Mouse (Mus musculus) embryo, embryonic 11 days (tissue): ENCODE measurements around the gene Zbtb17.
A peak's percentile ranks its signal among the peaks of the same experiment; 100 is the strongest.

Source experiments
- DNase-seq: peaks from one replicate; pipeline ENCODE4 v3.0.0-alpha.2; 2015

Zbtb17 gene

DNA sequence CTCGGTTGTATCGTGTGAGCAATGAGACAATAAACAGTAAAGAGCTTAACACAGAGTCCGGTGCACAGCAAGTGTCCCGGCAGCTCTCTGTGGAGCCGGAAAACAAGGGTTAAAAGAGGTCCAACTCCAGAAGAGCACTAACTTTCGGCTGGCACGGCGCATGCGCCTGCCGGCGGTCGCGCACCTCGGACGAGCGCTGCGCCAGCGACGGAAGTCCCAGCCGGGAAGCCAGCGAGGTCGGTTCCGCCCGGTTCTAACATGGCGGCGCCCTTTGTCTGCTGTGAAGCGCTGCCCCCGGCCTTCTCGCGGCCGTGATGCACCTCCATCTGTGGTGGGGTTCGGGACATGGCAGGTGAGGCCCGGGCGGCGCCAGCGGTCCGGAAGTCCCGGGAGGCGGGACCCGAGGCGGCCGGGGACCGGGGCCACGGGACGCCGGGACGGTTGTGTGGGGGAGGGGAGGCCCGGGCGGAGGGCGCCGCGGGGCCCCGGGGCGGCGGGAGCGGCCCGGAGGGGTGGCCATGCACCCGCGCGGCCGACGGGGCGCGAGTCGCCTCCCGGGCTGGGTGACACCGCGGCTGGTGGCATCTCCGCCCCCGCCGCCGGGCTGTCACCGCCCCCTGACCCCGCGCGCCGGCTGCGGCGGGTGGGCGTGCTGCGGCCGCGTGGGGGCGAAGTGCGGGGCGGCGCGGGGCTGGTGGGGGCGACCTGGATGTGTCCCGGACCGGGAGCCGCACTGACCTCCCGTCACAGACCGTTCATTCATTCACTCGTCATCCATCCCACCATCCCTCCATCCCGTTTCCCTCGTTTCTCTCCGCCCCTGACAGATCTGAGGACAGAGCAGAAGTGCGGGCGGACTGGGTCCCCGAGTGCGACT is at the start of gene Zbtb17:
Gene Zbtb17 (plus strand): TSS at position 204 of the 877 bp plus-strand sequence.
- DNase-seq: peak; percentile 95

DNA sequence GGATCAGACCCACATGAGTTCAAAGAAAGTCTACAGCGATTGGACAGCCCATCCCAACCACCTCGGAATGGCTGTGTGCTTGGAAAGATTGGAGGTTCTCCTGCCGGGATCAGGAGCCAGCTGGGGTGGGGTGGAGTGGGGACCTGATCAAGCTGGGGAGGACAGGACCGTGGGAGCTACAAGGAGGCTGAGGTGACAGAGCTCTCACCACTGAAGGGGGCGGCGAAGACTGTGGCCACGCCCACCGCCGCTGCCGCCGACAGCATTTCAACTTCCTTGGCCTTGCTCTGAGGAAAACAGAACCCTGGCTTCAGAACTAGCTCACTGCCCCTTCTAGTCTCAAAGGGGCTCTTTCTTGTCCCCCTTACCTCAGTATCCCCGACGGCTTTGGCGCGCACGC is 49.7 kb upstream of the Zbtb17 start:
- peak; percentile 42 for DNase-seq

DNA sequence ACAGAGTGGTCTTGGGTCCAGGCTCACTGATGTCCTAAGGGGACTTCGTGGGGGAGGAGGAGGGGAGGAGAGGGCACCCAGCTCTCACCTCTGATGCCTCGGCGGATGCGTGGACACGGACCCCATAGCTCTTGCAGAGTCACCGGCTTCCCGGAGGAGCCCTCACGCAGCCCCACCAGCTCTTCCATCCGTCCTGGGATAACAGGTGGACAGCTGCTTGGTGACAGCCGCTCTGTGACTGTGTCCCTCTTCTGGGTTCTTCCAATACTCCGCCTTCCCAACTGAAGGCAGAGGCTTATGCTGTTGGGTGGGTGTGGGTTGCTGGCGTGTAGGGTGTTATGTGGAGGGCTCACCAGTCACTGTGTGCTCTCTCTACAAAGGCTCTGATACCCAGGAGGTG is 46.6 kb upstream of the Zbtb17 start:
- DNase-seq: no peak

- DNase-seq: no peak
These were observed 45.9 kb upstream of the Zbtb17 start, which contains the start of gene Clcnka for GRCm38 (mm10) chr4:141398545-141398944. Gene Clcnka, minus strand, starts transcription at chr4:141398724.

DNA sequence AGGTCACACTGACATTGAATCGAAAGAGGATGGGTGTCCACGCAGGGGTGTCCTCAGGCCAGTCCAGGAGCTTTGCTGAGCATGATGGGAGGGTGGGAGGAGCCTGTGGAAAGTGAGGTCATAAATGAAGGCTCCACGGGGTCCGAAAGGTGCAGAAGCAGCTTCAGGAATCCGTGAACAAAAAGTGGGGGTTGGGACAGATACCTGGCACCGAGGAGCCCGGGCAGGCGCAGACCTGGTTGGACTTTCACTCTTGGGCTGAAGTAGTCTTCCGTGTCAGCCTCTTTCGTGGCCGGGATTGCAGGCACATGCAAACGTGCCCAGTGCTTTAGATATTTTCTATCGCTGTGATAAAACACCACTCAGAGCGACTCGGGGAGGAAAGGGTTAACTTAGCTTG is 44.3 kb upstream of the Zbtb17 start:
- no peak for DNase-seq

- DNase-seq: peak; percentile 81
These were observed 39.7 kb upstream of the Zbtb17 start for GRCm38 (mm10) chr4:141404518-141405313.

GRCm38 (mm10) chr4:141405314-141405622 is 39.2 kb upstream of the Zbtb17 start:
- no peak for DNase-seq

DNA sequence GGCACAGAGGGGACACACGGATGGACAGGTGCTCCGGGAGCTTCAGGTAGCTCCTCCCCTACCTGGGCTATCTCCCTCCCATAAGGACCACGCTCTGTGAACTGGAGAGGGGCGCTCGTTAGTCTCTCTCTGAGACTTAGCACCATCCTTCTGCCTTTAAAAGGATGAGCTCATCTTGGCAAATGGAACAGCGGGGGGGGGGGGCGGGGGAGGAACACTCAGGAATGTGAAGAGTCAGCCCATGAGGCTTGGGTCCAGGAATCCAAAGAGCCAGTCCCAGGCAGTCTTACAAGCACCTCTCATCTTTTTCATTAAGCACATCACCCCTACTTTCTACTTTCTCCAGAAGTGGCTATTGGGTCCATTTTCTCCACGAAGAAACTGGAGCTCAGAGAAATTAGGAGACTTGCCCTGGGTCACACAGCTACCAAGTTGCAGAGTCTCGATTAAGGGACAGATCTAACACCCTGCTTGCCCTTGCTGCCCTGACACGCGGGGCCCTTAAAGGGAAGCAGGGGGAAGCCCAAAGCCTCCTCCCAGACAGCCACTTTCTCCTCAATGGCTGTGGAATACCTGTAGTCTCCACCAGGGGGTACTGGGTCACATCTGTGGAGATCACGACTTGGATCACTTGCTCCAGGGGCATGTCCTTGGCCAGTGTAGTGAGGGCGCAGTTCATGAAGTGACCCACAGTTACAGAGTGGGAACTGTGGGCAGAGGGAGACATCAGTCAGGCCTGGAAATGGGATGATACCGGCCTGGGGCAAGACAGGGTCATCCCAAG is 37.7 kb upstream of the Zbtb17 start:
- DNase-seq: peak; percentile 60

DNA sequence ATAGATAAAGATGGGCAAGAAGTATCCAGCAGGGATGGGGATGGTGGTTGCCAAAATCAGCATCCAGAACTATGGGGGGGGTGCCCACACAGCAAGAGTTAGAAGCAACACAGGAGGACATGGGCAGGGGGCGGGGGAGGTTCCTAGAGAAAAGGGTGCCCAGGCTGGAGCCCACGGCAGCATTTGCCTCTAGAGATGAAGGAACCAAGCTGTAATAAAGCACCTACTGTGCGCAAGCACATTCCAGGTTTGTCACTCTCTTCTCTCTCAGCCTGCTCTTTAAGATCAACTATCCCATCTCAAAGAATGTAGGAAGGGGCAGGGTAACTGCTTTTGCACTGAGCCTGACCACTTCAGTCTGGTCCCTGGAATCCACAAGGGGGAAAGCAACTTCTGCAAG is 35.9 kb upstream of the Zbtb17 start:
- DNase-seq: no peak

DNA sequence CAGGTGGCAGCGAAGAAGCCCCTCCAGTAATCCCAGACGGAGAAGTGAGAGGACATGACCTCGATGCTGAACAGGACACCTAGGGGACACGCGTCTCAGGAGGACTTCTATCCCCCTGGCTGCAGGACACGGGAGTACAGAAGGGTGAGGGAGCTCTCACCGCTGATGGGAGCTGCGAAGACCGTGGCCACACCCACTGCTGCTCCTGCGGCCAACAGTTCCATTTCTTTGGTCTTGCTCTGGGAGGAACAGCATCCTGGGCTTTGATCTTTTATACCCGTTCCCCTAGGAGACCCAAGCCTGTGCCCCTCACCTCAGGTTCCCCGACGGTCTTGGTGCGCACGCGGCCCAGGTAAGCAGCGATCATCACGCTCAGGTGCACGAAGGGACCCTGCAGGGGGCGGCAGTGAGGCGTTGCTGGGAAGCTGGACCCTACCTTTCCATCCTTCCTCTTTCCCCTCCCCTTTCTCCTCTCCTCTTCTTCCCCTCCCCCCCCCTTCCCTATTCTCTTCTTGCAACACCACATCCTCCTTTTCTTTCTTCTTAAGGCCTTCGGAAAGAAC is 32.9 kb upstream of the Zbtb17 start:
- no peak for DNase-seq

DNA sequence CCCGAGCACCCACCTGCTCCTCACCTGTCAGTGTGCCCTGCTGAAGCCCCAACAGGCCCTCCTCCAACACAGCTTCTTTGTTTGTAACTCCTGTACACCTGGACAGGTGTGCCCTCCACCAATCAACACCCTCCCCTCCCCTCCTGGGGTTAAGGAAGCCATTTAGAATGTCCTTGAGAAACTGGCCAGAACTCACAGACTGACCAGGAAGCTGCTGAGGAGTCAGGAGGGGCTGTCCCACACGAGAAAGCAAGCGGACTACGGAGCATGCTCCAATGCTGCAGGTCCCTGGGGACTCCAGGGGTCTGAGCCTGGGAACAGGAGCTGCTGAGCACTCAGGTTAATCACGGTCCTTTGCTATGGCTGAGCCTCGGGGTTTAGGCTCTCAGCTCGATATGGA is 28.5 kb upstream of the Zbtb17 start, which contains the start of gene Clcnkb:
Gene Clcnkb (minus strand): TSS at position 91 of the 400 bp plus-strand sequence.
- DNase-seq: no peak

DNA sequence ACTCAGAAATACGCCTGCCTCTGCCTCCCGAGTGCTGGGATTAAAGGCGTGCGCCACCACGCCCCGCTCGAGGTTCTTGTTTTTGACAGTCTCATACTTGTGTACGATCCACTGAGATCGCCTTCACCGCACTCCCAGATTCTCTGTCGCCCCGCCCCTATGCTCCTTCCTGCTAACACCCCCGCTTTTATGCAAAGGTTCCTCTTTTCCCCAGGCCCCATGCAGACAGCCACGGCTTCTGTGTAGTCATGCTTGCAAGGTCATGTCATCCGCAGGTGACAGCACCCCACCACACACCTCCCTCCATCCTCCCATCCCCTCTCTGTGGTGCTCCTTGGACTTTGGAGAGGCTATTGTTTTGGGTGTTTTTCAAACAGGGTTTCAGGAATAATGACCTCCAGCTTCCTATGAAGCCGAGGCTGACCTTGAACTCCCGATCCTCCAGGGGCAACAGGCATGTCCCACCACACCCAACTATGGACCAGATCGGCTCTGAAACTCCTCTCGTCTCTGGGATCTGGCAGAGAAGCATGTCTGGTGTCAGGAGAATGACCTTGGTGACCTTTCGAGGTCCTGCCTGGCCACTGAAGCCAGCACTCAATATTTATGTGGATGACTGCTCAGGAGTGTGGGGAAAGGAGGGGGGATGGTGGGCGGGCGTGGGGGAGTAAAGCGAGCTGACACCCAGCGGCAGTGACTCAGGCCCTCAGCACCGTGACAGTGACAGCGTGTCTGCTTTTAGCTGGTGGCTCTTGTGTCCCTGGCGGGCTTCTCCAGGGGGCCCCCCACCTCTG is 24.9 kb upstream of the Zbtb17 start:
- DNase-seq: no peak

GRCm38 (mm10) chr4:141420192-141420829 is 24.1 kb upstream of the Zbtb17 start, which contains the start of gene Hspb7:
Gene Hspb7, plus strand, starts transcription at chr4:141420779.
- DNase-seq: no peak

DNA sequence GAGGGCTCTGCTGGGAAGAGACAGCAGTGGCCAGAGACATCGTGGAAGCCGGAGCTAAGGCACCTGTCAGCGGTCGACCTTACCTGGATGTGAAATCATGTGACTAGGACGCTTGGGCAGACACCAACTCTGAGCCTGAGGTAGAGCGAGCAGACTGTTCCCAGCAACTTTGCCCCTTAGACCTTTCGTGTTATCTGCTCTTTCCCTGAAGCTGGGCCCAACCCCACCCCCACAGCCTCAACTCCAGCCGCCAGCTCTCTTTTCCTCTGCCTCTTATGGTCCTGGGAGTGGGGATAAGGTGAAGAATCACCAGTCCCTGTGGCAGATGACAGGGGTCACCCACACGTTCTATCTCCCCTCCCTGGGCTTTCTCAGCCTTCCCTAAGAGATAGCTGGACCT is 23.6 kb upstream of the Zbtb17 start:
- DNase-seq: no peak

GRCm38 (mm10) chr4:141421423-141421822 is 23.0 kb upstream of the Zbtb17 start:
- DNase-seq: no peak

GRCm38 (mm10) chr4:141422841-141423240 is 21.6 kb upstream of the Zbtb17 start:
- DNase-seq: no peak

DNA sequence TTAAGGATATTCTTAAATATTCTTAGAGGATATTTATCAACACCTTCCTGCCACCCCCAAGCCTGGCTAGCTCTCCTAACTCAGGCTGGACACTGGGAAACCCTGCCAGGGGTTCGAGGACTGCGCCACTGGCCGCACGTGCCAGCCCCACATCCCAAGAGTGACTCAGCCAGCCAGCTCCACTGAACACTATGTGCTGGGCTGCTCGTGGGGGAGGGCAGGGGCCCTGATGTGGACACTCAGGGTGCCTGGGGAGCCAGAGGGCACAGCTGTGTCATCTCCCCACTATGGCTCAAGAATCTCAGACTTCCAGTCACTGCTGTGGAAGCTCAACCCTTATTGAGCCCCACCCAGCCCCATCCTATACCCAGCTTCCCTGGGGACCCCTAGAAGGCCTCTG is 21.2 kb upstream of the Zbtb17 start:
- DNase-seq: no peak

- no peak for DNase-seq
These were observed 20.6 kb upstream of the Zbtb17 start for GRCm38 (mm10) chr4:141423691-141424431.

DNA sequence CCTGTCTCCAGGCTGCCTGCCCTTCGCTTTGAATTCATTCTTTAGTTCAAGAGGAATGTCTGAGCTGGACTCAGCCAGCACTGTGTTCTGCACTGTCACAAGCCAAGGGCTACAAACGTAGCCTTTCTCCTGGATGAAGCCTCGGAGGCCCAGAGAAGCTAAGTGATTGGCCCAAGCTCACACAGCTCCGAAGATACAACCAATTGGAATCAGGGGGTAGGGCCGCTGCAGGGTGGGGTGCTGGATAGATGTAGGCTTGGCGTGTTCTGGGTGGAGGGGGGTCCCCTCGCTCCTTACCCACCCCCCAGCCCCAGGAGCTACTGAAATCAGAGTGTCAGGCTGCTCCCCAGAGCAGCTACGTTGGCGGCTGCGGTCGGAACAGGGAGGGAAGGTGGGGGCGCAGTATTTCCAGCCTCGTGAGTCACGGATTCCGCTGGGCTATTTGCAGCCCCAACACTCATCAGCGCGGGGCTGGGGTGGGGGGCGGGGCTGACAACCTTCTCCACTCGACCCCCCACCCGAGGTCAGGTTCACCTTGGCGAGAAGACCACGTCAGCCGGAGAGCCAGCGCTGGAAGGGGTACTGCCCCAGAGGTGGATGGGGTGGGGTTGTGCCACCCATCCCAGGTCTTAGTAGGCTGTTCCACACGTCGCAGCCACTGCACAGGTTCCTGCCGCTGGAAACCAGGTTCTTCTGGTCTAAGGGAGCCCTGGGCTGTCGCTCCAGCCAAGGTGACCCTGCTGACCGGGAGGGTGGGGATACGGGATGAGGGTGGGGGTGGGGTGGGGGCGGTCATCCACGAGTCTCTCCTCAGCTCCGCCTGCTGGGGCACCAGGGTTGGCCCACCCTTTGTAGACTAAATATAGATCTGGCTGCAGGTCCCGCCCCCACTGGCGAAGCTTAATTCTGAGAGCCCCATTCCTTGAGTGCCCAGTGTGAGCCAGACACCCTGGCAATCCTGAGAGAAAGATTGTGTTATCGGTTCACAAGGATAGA is 18.7 kb upstream of the Zbtb17 start:
- DNase-seq: peak; percentile 53
